Mouse (Mus musculus): ENCODE data around the gene Sema3b.

DNA sequence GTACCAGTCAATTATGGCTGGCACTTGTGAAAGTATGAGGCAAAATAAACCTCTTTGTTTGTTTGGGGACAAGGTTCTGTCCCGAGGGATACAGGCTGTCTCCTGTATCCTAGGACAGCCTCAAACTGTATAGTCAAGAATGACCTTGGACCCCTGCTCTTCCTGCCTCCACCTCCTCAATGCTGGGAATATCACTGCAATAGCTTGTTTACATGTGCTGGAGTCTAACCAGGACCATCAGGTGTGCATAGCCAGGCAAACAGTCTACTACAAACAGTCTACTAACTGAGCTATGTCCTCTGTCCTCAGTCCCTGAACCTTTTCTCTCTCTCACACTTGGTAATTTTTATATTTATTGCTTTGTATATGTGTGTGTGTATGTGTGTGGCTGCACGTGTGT is 44.4 kb upstream of the Sema3b start:
- TF ChIP-seq CTCF (IDR thresholded peaks at IDR 0.05; ENCODE audit: low read depth) (no peak), EP300 (IDR thresholded peaks at IDR 0.05; ENCODE audit: low read depth) (peak; percentile 77)
